Mouse (Mus musculus) lung, adult 2 months (tissue): ENCODE measurements around the gene Thbs2. TPM values are rescaled to one million over a fixed set of nuclear protein-coding genes. Genes with fewer than 3 reads are reported as not detected.

Source experiments
- DNase-seq: peaks from one replicate; pipeline ENCODE4 v3.0.0; 2022
- H3K4me1 ChIP-seq: fragments of 200-500 bp; 2 replicates; pipeline ENCODE4 v1.6.1; 2011; ENCODE audit warnings: low read length; ENCODE audit not compliant: control insufficient read depth, insufficient read depth
- H3K4me3 ChIP-seq: fragments of 200-500 bp; replicated peaks from 2 replicates; pipeline ENCODE3; 2011; ENCODE audit warnings: low read depth, mild to moderate bottlenecking, control low read depth, low read length; ENCODE audit errors: extremely low read depth
- CTCF ChIP-seq: fragments of 200-500 bp; IDR thresholded peaks from 2 replicates; pipeline ENCODE4 v1.5.1; 2011; ENCODE audit warnings: mild to moderate bottlenecking, low read length, control low read depth; ENCODE audit not compliant: insufficient read depth
- POLR2A ChIP-seq: fragments of 200-500 bp; IDR thresholded peaks from 2 replicates; pipeline ENCODE4 v1.6.1; 2011; ENCODE audit warnings: low read depth, mild to moderate bottlenecking, control low read depth, low read length, borderline replicate concordance; ENCODE audit errors: extremely low read depth
- WGBS: fragments of 180-500 bp; shearing (Covaris S2); methylation state at CpG from one replicate; pipeline ENCODE4 v1.1.7; 2018; 5-methylcytosine and 5-hydroxymethylcytosine counted together
- polyA plus RNA-seq: library from polyadenylated mRNA; depleted of rRNA; stranded (reverse); fragments of >200 nt; gene quantifications from 2 replicates; pipeline ENCODE4 v1.2.3, GENCODE M21; 2012; rRNA removed

Gene Thbs2
- polyA plus RNA-seq, 1 experiment, result 3.5 TPM

DNA sequence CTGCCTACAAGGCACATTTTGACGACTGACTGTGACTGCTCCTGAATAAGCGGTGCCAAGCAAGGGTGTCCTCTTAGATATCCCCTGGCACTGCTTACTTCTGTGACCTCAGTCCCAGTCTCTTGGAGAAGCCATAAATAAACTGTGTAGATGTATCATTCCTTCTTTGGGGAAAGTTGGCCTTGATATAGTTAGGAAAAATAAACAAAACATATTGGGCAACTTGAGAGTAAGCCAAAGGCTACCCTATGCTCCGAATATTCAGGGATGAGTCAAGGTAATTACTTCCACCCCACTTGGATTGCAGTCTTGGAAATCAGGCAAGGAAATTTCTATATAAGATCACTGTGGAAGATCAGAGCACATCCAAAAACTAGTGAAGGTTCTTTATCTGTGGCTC lies 74.0 kb downstream of the Thbs2 start:
- DNase-seq, result no peak
- TF ChIP-seq POLR2A (no peak), CTCF (no peak)
- Histone ChIP-seq H3K4me1 (no peaks in the 10 kb centered on the region), H3K4me3 (no peak overlapping the region)
- WGBS, result 68% methylated on average over 3 of the region's 3 CpGs

DNA sequence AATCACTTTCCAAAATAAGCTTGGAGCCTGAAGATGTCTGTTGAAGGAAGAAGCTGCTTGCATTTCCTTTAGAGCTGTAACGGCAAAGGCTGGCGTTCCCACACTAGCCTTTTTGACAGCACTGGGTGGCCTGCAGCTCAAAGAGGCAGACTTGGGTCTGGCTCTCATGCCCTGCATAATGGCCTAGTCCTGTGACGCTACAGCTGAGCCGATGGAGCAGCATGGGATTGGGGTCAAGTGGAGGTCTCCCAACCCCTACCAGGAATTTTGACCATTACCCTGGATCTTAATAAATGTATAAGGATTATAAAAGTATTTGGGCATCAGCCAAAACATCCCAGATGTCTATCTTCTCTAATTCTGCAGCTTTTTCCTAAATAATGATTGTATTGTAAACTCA lies 75.0 kb downstream of the Thbs2 start:
- 70% methylated on average over 4 of the region's 4 CpGs for WGBS
- H3K4me1 ChIP-seq, result no peaks in the 10 kb centered on the region
- TF ChIP-seq POLR2A, result no peak
- no peak for TF ChIP-seq CTCF
- no peak for DNase-seq
- H3K4me3 ChIP-seq, result no peak overlapping the region

Other genes with a start within 250 kb of the Thbs2 start
- 8.8 and 9.0 TPM in 2 replicates for gene Wdr27, start 248.9 kb upstream of the Thbs2 start, polyA plus RNA-seq
- 16.8 and 22.2 TPM in 2 replicates for gene 1600012H06Rik, start 248.9 kb upstream of the Thbs2 start, polyA plus RNA-seq